Mouse (Mus musculus): ENCODE results near the gene Slc12a6. TPM values are rescaled to one million over a fixed set of nuclear protein-coding genes. Genes with fewer than 3 reads are reported as not detected.

The Slc12a6 gene
- polyA plus RNA-seq, 1 experiment from 2014 or later = 17.7 TPM

DNA sequence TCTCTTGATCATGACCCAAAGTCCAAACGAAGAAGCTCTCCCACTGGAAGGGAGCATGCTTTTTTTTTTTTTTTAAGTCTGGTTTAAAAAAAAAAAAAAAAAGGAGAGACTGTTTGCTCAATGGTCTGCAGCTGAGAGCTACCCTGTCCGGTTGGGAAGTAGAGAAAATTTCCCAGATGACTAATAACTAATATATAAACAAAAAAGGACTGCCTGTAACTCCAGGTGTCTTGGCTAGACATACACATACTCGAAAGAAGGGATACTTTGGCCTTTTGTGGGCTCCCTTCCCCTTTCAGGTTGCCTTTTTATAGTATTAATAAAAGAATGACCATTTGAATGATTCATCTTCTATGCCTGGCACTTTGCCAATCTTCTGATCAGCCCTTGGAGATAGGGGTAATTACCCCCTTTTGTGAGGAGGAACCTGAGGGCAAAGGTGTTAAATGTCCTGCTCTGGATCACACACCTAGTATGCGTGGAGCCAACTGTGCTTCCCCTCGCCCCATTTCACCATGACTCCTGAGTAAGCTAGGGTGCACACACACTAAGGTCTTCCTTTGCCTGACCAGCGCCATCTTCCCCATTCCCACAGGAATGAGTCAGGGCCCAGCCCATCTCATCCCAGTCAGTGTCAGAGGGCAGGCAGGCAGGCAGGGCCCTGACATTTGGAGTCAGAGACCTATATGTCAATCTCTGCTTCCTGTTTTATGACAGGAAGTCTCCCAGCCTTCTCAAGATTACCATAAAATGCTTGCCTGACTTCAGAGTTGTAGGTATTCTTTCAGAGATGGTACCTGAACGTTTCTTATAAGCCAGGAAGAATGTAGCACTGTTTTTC, 10.7 kb upstream of the Slc12a6 start:
- WGBS = 58% methylated on average over 7 of the region's 7 CpGs
- no peak overlapping the region for H3K4me2 ChIP-seq (ENCODE audit: low read length)
- no peaks in the 10 kb centered on the region for H3K9me3 ChIP-seq (ENCODE audit: control insufficient read depth, low read length)
- no peaks in the 10 kb centered on the region for H3K4me1 ChIP-seq (replicated peaks; ENCODE audit: control insufficient read depth, insufficient read depth, low read length)
- ATAC-seq (replicated peaks; ENCODE audit: low FRiP score, low TSS enrichment, low read depth) = peak; percentile 68
- no peak overlapping the region for H3K9ac ChIP-seq (ENCODE audit: low read length)
- DNase-seq (ENCODE audit: low spot score) = no peak
- no peaks in the 10 kb centered on the region for H3K27me3 ChIP-seq (replicated peaks; ENCODE audit: control insufficient read depth, insufficient read depth, low read length)
- H3K27ac ChIP-seq (ENCODE audit: low read depth) = no peak overlapping the region
- no peak overlapping the region for H3K4me3 ChIP-seq (ENCODE audit: low read depth, low read length)
- H3K36me3 ChIP-seq (ENCODE audit: control insufficient read depth, insufficient read depth, low read length) = no peaks in the 10 kb centered on the region

DNA sequence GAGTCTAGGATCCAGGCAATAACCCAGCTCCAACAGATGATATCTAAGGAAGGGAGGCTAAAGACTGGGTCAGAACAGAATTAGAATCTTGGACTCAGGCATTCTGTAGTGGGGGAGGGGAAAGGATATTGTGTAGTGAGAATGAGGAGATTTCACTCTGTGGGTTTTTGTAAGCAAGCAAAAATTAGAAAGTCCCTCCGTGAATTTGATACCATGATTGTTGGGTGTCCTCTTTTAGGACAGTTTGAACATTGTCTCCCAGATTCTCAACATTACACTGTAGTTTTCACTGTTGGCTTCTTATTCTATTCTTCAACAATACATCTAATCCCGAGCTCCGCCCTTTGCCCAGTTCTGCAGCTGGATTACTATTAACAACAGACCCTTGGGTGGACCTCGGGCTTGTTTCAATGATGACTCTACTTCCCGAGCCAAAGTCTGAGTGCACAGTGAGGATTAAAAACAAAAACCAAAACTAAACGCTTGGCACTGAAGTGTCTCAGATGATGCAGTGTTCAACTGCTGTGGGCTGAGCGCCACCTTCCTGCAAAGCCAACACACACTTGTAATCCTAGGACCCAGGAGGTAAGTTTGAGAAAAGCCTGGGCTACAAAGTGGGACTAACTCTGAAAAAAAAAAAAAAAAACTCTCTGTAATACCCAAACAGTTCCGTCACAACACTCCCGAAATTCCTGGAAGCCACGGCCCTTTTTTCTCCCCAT, 6.2 kb upstream of the Slc12a6 start, which contains the start of gene Nutm1:
Gene Nutm1, minus strand, starts transcription at position 51 of the 722 bp plus-strand sequence.
- no peak for DNase-seq (ENCODE audit: low spot score)

DNA sequence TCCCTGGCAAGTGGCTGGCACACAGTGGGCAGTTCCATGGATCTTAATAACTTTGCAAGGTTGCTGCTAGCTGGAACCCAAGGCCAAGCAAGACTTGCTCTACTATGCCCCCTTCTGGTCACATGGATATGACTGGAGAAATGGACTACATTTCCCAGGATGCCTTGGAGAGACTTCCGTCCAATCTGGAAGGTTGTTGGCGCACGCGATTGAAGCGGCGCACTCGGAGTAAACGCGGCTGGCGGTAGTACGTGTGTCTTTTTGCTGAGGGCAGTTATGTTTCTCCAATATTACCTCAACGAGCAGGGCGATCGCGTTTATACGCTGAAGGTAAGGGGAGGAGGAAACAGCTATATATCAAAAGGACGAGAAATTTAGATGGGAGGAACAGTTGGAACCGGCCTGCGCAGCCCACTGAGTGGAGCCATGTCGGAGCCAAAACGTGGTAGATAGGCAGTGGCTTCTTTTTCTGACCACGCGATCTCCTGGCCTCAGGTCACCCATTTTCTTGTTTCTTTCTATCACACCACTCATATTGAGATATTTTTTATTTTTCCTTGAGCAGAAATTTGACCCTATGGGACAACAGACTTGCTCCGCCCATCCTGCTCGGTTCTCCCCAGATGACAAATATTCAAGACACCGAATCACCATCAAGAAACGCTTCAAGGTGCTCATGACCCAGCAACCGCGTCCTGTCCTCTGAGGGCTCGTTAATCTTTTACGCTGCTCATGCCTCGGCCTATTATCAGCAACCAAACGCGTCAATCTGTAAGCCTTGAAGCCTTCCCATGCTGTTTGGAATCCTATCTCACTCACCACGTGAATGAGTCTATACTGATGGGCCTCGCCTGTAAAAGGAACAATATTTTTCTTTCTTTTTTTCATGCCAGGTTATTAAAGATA, 3.6 kb upstream of the Slc12a6 start, which contains the start of gene Nop10:
Gene Nop10, plus strand, starts transcription at position 179 of the 906 bp plus-strand sequence.
- Histone ChIP-seq H3K9ac (ENCODE audit: low read length) (peak within 1 kb of the TSS; percentile 54), H3K4me3 (ENCODE audit: low read depth, low read length) (peak within 1 kb of the TSS; percentile 82), H3K4me1 (replicated peaks; ENCODE audit: control insufficient read depth, insufficient read depth, low read length) (peaks cover 13% of the 10 kb centered on the region), H3K27me3 (replicated peaks; ENCODE audit: control insufficient read depth, insufficient read depth, low read length) (no peaks in the 10 kb centered on the region), H3K27ac (ENCODE audit: low read depth) (peak within 1 kb of the TSS; percentile 76), H3K9me3 (ENCODE audit: control insufficient read depth, low read length) (no peaks in the 10 kb centered on the region), H3K4me2 (ENCODE audit: low read length) (peak within 1 kb of the TSS; percentile 64), H3K36me3 (ENCODE audit: control insufficient read depth, insufficient read depth, low read length) (no peaks in the 10 kb centered on the region)
- under 1% methylated on average over 36 of the region's 36 CpGs for WGBS
- DNase-seq (ENCODE audit: low spot score) = peak; percentile 88
- ATAC-seq (replicated peaks; ENCODE audit: low FRiP score, low TSS enrichment, low read depth) = peak; percentile 58

More for the DNA sequence above, 6.2 kb upstream of the Slc12a6 start, which contains the start of gene Nutm1:
- Histone ChIP-seq H3K27me3 (replicated peaks; ENCODE audit: control insufficient read depth, insufficient read depth, low read length) (no peaks in the 10 kb centered on the region), H3K4me1 (replicated peaks; ENCODE audit: control insufficient read depth, insufficient read depth, low read length) (peaks cover 8% of the 10 kb centered on the region), H3K9ac (ENCODE audit: low read length) (no peak within 1 kb of the TSS), H3K36me3 (ENCODE audit: control insufficient read depth, insufficient read depth, low read length) (no peaks in the 10 kb centered on the region), H3K4me2 (ENCODE audit: low read length) (no peak within 1 kb of the TSS), H3K9me3 (ENCODE audit: control insufficient read depth, low read length) (no peaks in the 10 kb centered on the region), H3K27ac (ENCODE audit: low read depth) (no peak within 1 kb of the TSS), H3K4me3 (ENCODE audit: low read depth, low read length) (no peak within 1 kb of the TSS)
- ATAC-seq (replicated peaks; ENCODE audit: low FRiP score, low TSS enrichment, low read depth) = no peak
- 73% methylated on average over 10 of the region's 10 CpGs for WGBS

DNA sequence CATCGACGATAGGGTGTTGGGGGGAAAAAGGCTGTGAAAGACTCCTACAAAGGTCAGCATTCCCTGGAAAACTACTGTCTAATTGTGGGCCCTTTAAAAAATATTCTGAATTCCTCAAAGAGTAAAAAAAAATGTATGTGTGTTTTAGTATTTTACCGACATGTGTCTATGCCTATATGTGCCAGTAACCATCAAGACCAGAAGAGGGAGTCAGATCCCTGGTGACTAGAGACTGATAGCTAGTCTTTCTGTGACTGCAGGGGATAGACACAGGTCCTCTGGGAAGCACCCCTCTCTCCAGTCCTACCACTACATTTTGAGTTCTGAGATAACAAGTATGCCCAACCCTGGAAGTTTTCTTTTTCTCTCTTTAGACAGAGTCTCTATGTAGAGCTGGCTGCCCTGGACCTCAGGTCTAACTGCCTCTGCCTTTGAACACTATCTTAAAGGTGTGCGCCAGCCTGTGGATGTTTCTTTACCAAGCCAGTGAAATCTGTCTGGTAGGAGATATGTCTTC, 2.8 kb upstream of the Slc12a6 start:
- Histone ChIP-seq H3K9me3 (ENCODE audit: control insufficient read depth, low read length) (no peaks in the 10 kb centered on the region), H3K4me3 (ENCODE audit: low read depth, low read length) (peak overlapping the region; percentile 82), H3K36me3 (ENCODE audit: control insufficient read depth, insufficient read depth, low read length) (no peaks in the 10 kb centered on the region), H3K4me1 (replicated peaks; ENCODE audit: control insufficient read depth, insufficient read depth, low read length) (peaks cover 17% of the 10 kb centered on the region), H3K27me3 (replicated peaks; ENCODE audit: control insufficient read depth, insufficient read depth, low read length) (no peaks in the 10 kb centered on the region), H3K27ac (ENCODE audit: low read depth) (no peak overlapping the region), H3K4me2 (ENCODE audit: low read length) (peak overlapping the region; percentile 64), H3K9ac (ENCODE audit: low read length) (peak overlapping the region; percentile 54; the same call in 1 of the 2 replicates)
- DNase-seq (ENCODE audit: low spot score) (no peak), ATAC-seq (replicated peaks; ENCODE audit: low FRiP score, low TSS enrichment, low read depth) (no peak)
- WGBS = 33% methylated on average over 4 of the region's 4 CpGs

DNA sequence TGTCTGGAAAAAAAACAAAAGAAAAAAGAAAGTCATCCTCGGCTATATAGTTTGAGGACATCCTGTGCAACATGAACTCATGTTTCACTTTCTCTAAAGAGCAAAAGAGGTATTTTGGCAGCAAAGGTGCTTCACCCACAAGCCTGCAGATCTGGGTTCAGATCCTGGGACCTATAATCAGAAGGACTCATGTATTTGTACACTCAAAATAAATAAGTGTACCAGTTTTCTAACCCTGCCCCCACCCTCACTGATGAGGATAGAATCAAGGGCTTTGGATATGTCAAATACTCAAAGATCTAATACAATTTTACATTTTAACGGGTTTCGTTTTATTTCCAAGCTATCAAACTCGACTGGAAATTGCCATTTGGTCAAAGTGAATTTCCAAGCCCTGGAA, 1.3 kb upstream of the Slc12a6 start:
- 80% methylated on average over 4 of the region's 4 CpGs for WGBS
- Histone ChIP-seq H3K36me3 (ENCODE audit: control insufficient read depth, insufficient read depth, low read length) (no peaks in the 10 kb centered on the region), H3K4me3 (ENCODE audit: low read depth, low read length) (no peak overlapping the region), H3K27ac (ENCODE audit: low read depth) (no peak overlapping the region), H3K9ac (ENCODE audit: low read length) (no peak overlapping the region), H3K27me3 (replicated peaks; ENCODE audit: control insufficient read depth, insufficient read depth, low read length) (no peaks in the 10 kb centered on the region), H3K4me2 (ENCODE audit: low read length) (no peak overlapping the region), H3K9me3 (ENCODE audit: control insufficient read depth, low read length) (no peaks in the 10 kb centered on the region), H3K4me1 (replicated peaks; ENCODE audit: control insufficient read depth, insufficient read depth, low read length) (peaks cover 17% of the 10 kb centered on the region)
- no peak for ATAC-seq (replicated peaks; ENCODE audit: low FRiP score, low TSS enrichment, low read depth)
- no peak for DNase-seq (ENCODE audit: low spot score)

DNA sequence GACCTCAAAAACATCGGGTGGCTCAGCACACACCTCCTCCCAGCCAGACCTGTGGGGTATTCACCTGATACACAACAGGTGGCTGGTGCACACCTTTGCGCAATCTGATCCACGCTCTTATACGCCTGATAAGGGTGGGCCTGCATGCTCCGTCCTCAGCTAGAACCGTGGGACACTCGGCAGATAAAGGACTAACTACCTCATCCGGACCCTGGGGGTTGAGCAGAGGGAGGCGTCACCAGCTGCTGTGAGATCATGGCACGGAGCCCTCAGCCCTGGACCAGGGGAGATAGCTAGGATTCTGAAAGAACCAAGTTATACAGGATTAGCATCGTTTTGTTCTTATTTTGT, 592 bp downstream of the Slc12a6 start, which contains the start of gene Gm21985:
Gene Gm21985, plus strand, starts transcription at position 73 of the 351 bp plus-strand sequence.
- H3K4me3 ChIP-seq (ENCODE audit: low read depth, low read length) = peak within 1 kb of the TSS; percentile 84
- 2% methylated on average over 11 of the region's 11 CpGs for WGBS
- no peaks in the 10 kb centered on the region for H3K36me3 ChIP-seq (ENCODE audit: control insufficient read depth, insufficient read depth, low read length)
- peak within 1 kb of the TSS; percentile 61 for H3K4me2 ChIP-seq (ENCODE audit: low read length)
- H3K9me3 ChIP-seq (ENCODE audit: control insufficient read depth, low read length) = no peaks in the 10 kb centered on the region
- H3K27me3 ChIP-seq (replicated peaks; ENCODE audit: control insufficient read depth, insufficient read depth, low read length) = no peaks in the 10 kb centered on the region
- peaks cover 17% of the 10 kb centered on the region for H3K4me1 ChIP-seq (replicated peaks; ENCODE audit: control insufficient read depth, insufficient read depth, low read length)
- peak within 1 kb of the TSS; percentile 81 for H3K27ac ChIP-seq (ENCODE audit: low read depth)
- H3K9ac ChIP-seq (ENCODE audit: low read length) = peak within 1 kb of the TSS; percentile 71
- DNase-seq (ENCODE audit: low spot score) (peak; percentile 69), ATAC-seq (replicated peaks; ENCODE audit: low FRiP score, low TSS enrichment, low read depth) (peak; percentile 40)

DNA sequence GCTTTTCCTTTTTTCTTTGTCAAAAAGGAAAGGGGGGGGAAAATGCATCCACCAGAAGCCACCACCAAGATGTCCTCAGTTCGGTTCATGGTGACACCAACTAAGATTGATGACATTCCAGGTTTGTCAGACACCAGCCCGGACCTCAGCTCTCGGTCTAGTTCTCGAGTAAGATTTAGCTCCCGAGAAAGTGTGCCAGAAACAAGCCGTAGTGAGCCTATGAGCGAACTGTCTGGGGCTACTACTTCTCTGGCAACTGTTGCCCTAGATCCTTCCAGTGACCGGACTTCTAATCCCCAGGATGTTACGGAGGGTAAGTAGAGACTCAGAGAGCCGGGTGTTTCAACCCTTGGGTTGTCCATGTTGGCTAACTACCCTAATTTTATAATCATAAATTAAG, 1.2 kb downstream of the Slc12a6 start:
- H3K27ac ChIP-seq (ENCODE audit: low read depth) = no peak overlapping the region
- no peak for DNase-seq (ENCODE audit: low spot score)
- H3K9ac ChIP-seq (ENCODE audit: low read length) = no peak overlapping the region

More for the DNA sequence above, 1.2 kb downstream of the Slc12a6 start:
- H3K27me3 ChIP-seq (replicated peaks; ENCODE audit: control insufficient read depth, insufficient read depth, low read length) = no peaks in the 10 kb centered on the region
- peaks cover 17% of the 10 kb centered on the region for H3K4me1 ChIP-seq (replicated peaks; ENCODE audit: control insufficient read depth, insufficient read depth, low read length)
- H3K4me2 ChIP-seq (ENCODE audit: low read length) = peak overlapping the region; percentile 61
- 30% methylated on average over 10 of the region's 10 CpGs for WGBS
- no peak for ATAC-seq (replicated peaks; ENCODE audit: low FRiP score, low TSS enrichment, low read depth)
- peak overlapping the region; percentile 84 for H3K4me3 ChIP-seq (ENCODE audit: low read depth, low read length)
- no peaks in the 10 kb centered on the region for H3K36me3 ChIP-seq (ENCODE audit: control insufficient read depth, insufficient read depth, low read length)
- H3K9me3 ChIP-seq (ENCODE audit: control insufficient read depth, low read length) = no peaks in the 10 kb centered on the region

Measured in intestine, embryonic 14.5 days (tissue).